Mouse (Mus musculus) ES-Bruce4 (cell line): ENCODE data around the gene Frmd4b. TPM values are rescaled to one million over a fixed set of nuclear protein-coding genes. Genes with fewer than 3 reads are reported as not detected.
"Not testable (repeated sequence)": the region's sequence is repeated elsewhere in the genome, so short reads cannot be mapped to it uniquely, and the experiment has no call there.

Source experiments
- H3K27ac ChIP-seq: 2 replicates; pipeline ENCODE4 v1.5.1; 2012; ENCODE audit warnings: low read length, inconsistent platforms; ENCODE audit not compliant: insufficient read depth
- H3K27me3 ChIP-seq: 2 replicates; pipeline ENCODE4 v1.6.1; 2012; ENCODE audit warnings: mild to moderate bottlenecking, low read length, inconsistent platforms; ENCODE audit not compliant: control insufficient read depth, poor library complexity, insufficient read depth, severe bottlenecking
- H3K36me3 ChIP-seq: 2 replicates; pipeline ENCODE4 v1.6.1; 2012; ENCODE audit warnings: inconsistent platforms, mild to moderate bottlenecking, low read length, moderate library complexity; ENCODE audit not compliant: control insufficient read depth, poor library complexity, insufficient read depth, severe bottlenecking
- H3K4me1 ChIP-seq: one replicate; pipeline ENCODE4 v1.8.1; 2011; ENCODE audit warnings: low read length; ENCODE audit not compliant: control insufficient read depth, insufficient read depth
- H3K4me3 ChIP-seq: 2 replicates; pipeline ENCODE4 v1.5.1; 2011; ENCODE audit warnings: low read depth, mild to moderate bottlenecking, low read length
- H3K9ac ChIP-seq: 2 replicates; pipeline ENCODE4 v1.6.1; 2012; ENCODE audit warnings: low read depth, mild to moderate bottlenecking, inconsistent platforms; ENCODE audit not compliant: poor library complexity, severe bottlenecking
- H3K9me3 ChIP-seq: replicated peaks from 2 replicates; pipeline ENCODE4 v1.6.1; 2012; ENCODE audit warnings: mild to moderate bottlenecking, low read length, inconsistent platforms; ENCODE audit not compliant: control insufficient read depth, poor library complexity, insufficient read depth, severe bottlenecking
- CTCF ChIP-seq: IDR thresholded peaks from one replicate; pipeline ENCODE4 v1.8.1; 2011; ENCODE audit warnings: low read depth, low read length
- EP300 ChIP-seq: IDR thresholded peaks from 2 replicates; pipeline ENCODE4 v1.6.1; 2011; ENCODE audit warnings: low read depth, low read length; ENCODE audit not compliant: insufficient read depth
- POLR2A ChIP-seq: IDR thresholded peaks from one replicate; pipeline ENCODE4 v1.8.1; 2011; ENCODE audit warnings: low read length; ENCODE audit not compliant: insufficient read depth
- polyA plus RNA-seq: library from polyadenylated mRNA; stranded (reverse); fragments of >200 nt; gene quantifications from 2 replicates; pipeline ENCODE4 v1.2.4, GENCODE M21; 2011; ENCODE audit warnings: low read depth; ENCODE audit not compliant: missing spikeins, insufficient read depth, insufficient read length

Gene Frmd4b
- polyA plus RNA-seq, 1 experiment: 27.8 TPM

- Histone ChIP-seq H3K27me3 (no peaks in the 10 kb centered on the region), H3K9me3 (no peaks in the 10 kb centered on the region), H3K4me3 (no peak overlapping the region), H3K27ac (no peak overlapping the region), H3K4me1 (peaks cover 4% of the 10 kb centered on the region), H3K9ac (no peak overlapping the region), H3K36me3 (no peaks in the 10 kb centered on the region)
- TF ChIP-seq POLR2A (no peak), EP300 (no peak), CTCF (no peak)
Observed at GRCm38 (mm10) chr6:97269596-97269995, 347.7 kb downstream of the Frmd4b start.

- no peaks in the 10 kb centered on the region for H3K36me3 ChIP-seq
- peaks cover 4% of the 10 kb centered on the region for H3K4me1 ChIP-seq
- no peak overlapping the region for H3K4me3 ChIP-seq
- H3K9ac ChIP-seq: no peak overlapping the region
- no peak overlapping the region for H3K27ac ChIP-seq
- H3K27me3 ChIP-seq: no peaks in the 10 kb centered on the region
- no peaks in the 10 kb centered on the region for H3K9me3 ChIP-seq
- no peak for TF ChIP-seq POLR2A
- TF ChIP-seq CTCF: no peak
- no peak for TF ChIP-seq EP300
Observed at GRCm38 (mm10) chr6:97267132-97267531, 350.2 kb downstream of the Frmd4b start.

- H3K9ac ChIP-seq: no peak overlapping the region
- H3K4me1 ChIP-seq: peaks cover 4% of the 10 kb centered on the region
- TF ChIP-seq POLR2A: no peak
- no peak for TF ChIP-seq CTCF
- TF ChIP-seq EP300: no peak
- H3K36me3 ChIP-seq: no peaks in the 10 kb centered on the region
- no peak overlapping the region for H3K27ac ChIP-seq
- H3K27me3 ChIP-seq: no peaks in the 10 kb centered on the region
- H3K9me3 ChIP-seq: no peaks in the 10 kb centered on the region
- no peak overlapping the region for H3K4me3 ChIP-seq
Observed at GRCm38 (mm10) chr6:97266661-97267060, 350.7 kb downstream of the Frmd4b start.

GRCm38 (mm10) chr6:97265705-97266104, 351.6 kb downstream of the Frmd4b start:
- Histone ChIP-seq H3K4me3 (no peak overlapping the region), H3K9me3 (no peaks in the 10 kb centered on the region), H3K4me1 (peaks cover 4% of the 10 kb centered on the region), H3K27me3 (no peaks in the 10 kb centered on the region), H3K27ac (no peak overlapping the region), H3K36me3 (no peaks in the 10 kb centered on the region), H3K9ac (no peak overlapping the region)
- TF ChIP-seq CTCF: no peak
- no peak for TF ChIP-seq EP300
- no peak for TF ChIP-seq POLR2A

GRCm38 (mm10) chr6:97265240-97265639, 352.1 kb downstream of the Frmd4b start:
- H3K27me3 ChIP-seq: no peaks in the 10 kb centered on the region
- H3K4me3 ChIP-seq: no peak overlapping the region
- no peak overlapping the region for H3K9ac ChIP-seq
- no peak overlapping the region for H3K27ac ChIP-seq
- H3K9me3 ChIP-seq: no peaks in the 10 kb centered on the region
- H3K36me3 ChIP-seq: no peaks in the 10 kb centered on the region
- H3K4me1 ChIP-seq: peaks cover 4% of the 10 kb centered on the region
- TF ChIP-seq EP300 (no peak), POLR2A (no peak), CTCF (no peak)

GRCm38 (mm10) chr6:97263750-97264149, 353.6 kb downstream of the Frmd4b start:
- not testable (repeated sequence) for H3K36me3 ChIP-seq, H3K9ac ChIP-seq, H3K27me3 ChIP-seq, H3K4me1 ChIP-seq, H3K27ac ChIP-seq, H3K9me3 ChIP-seq, H3K4me3 ChIP-seq
